Mouse (Mus musculus) embryo, embryonic 9.5 days (tissue): ENCODE data around the gene Usp8.

Experiments used
- DNase-seq: peaks from one replicate; pipeline ENCODE4 v3.0.0-alpha.2; 2017; ENCODE audit errors: extremely low spot score

Gene Usp8

GRCm38 (mm10) chr2:126740314-126740713, 33.2 kb downstream of the Usp8 start:
- DNase-seq, result no peak

- no peak for DNase-seq
These were observed 36.3 kb downstream of the Usp8 start for GRCm38 (mm10) chr2:126743389-126743788.

- DNase-seq, result no peak
These were observed 48.5 kb downstream of the Usp8 start for GRCm38 (mm10) chr2:126755664-126756063.

- no peak for DNase-seq
These were observed 52.2 kb downstream of the Usp8 start for GRCm38 (mm10) chr2:126759351-126759750.

- no peak for DNase-seq
These were observed 58.9 kb downstream of the Usp8 start for GRCm38 (mm10) chr2:126765867-126766582.

- no peak for DNase-seq
These were observed 60.5 kb downstream of the Usp8 start for GRCm38 (mm10) chr2:126767599-126767998.

GRCm38 (mm10) chr2:126768194-126768593, 61.1 kb downstream of the Usp8 start:
- DNase-seq, result no peak

GRCm38 (mm10) chr2:126769431-126770181, 62.5 kb downstream of the Usp8 start:
- DNase-seq, result no peak

- no peak for DNase-seq
These were observed 65.1 kb downstream of the Usp8 start for GRCm38 (mm10) chr2:126772217-126772616.

- no peak for DNase-seq
These were observed 68.8 kb downstream of the Usp8 start for GRCm38 (mm10) chr2:126775951-126776350.

GRCm38 (mm10) chr2:126776416-126776815, 69.3 kb downstream of the Usp8 start:
- no peak for DNase-seq

- DNase-seq, result no peak
These were observed 71.7 kb downstream of the Usp8 start for GRCm38 (mm10) chr2:126778806-126779205.

GRCm38 (mm10) chr2:126780286-126780685, 73.2 kb downstream of the Usp8 start:
- no peak for DNase-seq

GRCm38 (mm10) chr2:126781478-126781877, 74.3 kb downstream of the Usp8 start:
- no peak for DNase-seq

- DNase-seq, result no peak
These were observed 75.3 kb downstream of the Usp8 start for GRCm38 (mm10) chr2:126782433-126782832.

- no peak for DNase-seq
These were observed 76.2 kb downstream of the Usp8 start, which contains the start of gene Usp50 for GRCm38 (mm10) chr2:126783370-126783769. Usp50 (minus strand) TSS chr2:126783470.

- DNase-seq, result peak; percentile 9
These were observed 80.7 kb downstream of the Usp8 start for GRCm38 (mm10) chr2:126787721-126788342.

- DNase-seq, result no peak
These were observed 85.5 kb downstream of the Usp8 start for GRCm38 (mm10) chr2:126792611-126793010.

- no peak for DNase-seq
These were observed 88.6 kb downstream of the Usp8 start for GRCm38 (mm10) chr2:126795708-126796107.

- DNase-seq, result no peak
These were observed 91.3 kb downstream of the Usp8 start for GRCm38 (mm10) chr2:126798455-126798854.

- DNase-seq, result no peak
These were observed 94.9 kb downstream of the Usp8 start for GRCm38 (mm10) chr2:126801980-126802379.
